Mouse (Mus musculus) forebrain, postnatal 0 days (tissue): Measurements from ENCODE around the gene Bmpr1b. TPM values are rescaled to one million over a fixed set of nuclear protein-coding genes. Genes with fewer than 3 reads are reported as not detected.
"Not testable (repeated sequence)": the region's sequence is repeated elsewhere in the genome, so short reads cannot be mapped to it uniquely, and the experiment has no call there.

Source experiments
- ATAC-seq: fragments of 200-750 bp; cut with Nextera tagmentation; 2 replicates; pipeline ENCODE4 v1.8.0; 2017; ENCODE audit warnings: mild to moderate bottlenecking, moderate library complexity
- DNase-seq: peaks from one replicate; pipeline ENCODE4 v3.0.0-alpha.2; 2015
- H3K27ac ChIP-seq: fragments of 300-500 bp; sonication (generic); 2 replicates; pipeline ENCODE4 v1.5.1; 2014; ENCODE audit warnings: low read depth, mild to moderate bottlenecking, antibody characterized with exemption, low read length, moderate library complexity, mixed read lengths
- H3K27me3 ChIP-seq: fragments of 300-500 bp; sonication (generic); 2 replicates; pipeline ENCODE4 v1.6.1; 2014; ENCODE audit warnings: mild to moderate bottlenecking, low read length, mixed read lengths; ENCODE audit not compliant: insufficient read depth
- H3K36me3 ChIP-seq: fragments of 300-500 bp; sonication (generic); 2 replicates; pipeline ENCODE4 v1.6.1; 2014; ENCODE audit warnings: mild to moderate bottlenecking, moderate library complexity; ENCODE audit not compliant: insufficient read depth
- H3K4me1 ChIP-seq: fragments of 300-500 bp; sonication (generic); 2 replicates; pipeline ENCODE4 v1.6.1; 2014; ENCODE audit warnings: antibody characterized with exemption; ENCODE audit not compliant: insufficient read depth
- H3K4me2 ChIP-seq: fragments of 300-500 bp; sonication (generic); 2 replicates; pipeline ENCODE4 v1.6.1; 2014; ENCODE audit warnings: low read depth, mild to moderate bottlenecking, moderate library complexity
- H3K4me3 ChIP-seq: fragments of 300-500 bp; sonication (generic); 2 replicates; pipeline ENCODE4 v1.5.1; 2014; ENCODE audit warnings: low read depth, low read length, mixed read lengths
- H3K9ac ChIP-seq: fragments of 300-500 bp; sonication (generic); 2 replicates; pipeline ENCODE4 v1.6.1; 2014; ENCODE audit warnings: mild to moderate bottlenecking
- H3K9me3 ChIP-seq: fragments of 300-500 bp; sonication (generic); 2 replicates; pipeline ENCODE4 v1.6.1; 2016; ENCODE audit warnings: low read length
- CTCF ChIP-seq: sonication (generic); IDR thresholded peaks from 2 replicates; pipeline ENCODE4 v1.5.1; 2016; ENCODE audit warnings: antibody characterized with exemption, control low read depth, low read depth
- WGBS: fragments of 180-500 bp; shearing (Covaris S2); extraction: QIAGEN DNeasy Blood & Tissue Kit; methylation state at CpG from one replicate; pipeline ENCODE4 v1.1.7; 2014; 5-methylcytosine and 5-hydroxymethylcytosine counted together
- polyA plus RNA-seq: library from polyadenylated mRNA; unstranded; fragments of >200 nt; fragmentation: Nextera tagmentation; extraction: Ambion mirVana; gene quantifications from 2 replicates; pipeline ENCODE4 v1.2.1, GENCODE M21; 2015
- total RNA-seq: library from RNA; depleted of rRNA; stranded (reverse); fragments of >200 nt; gene quantifications from 2 replicates; pipeline ENCODE4 v1.2.3, GENCODE M21; 2014

Gene Bmpr1b
- total and polyA plus RNA-seq, 2 experiments from 2014 or later = 3.0 to 7.4 TPM

GRCm38 (mm10) chr3:142196142-142196541, 26.9 kb upstream of the Bmpr1b start:
- no peaks in the 10 kb centered on the region for H3K27me3 ChIP-seq
- H3K27ac ChIP-seq = no peak overlapping the region
- no peaks in the 10 kb centered on the region for H3K36me3 ChIP-seq
- H3K9ac ChIP-seq = no peak overlapping the region
- H3K4me2 ChIP-seq = no peak overlapping the region
- H3K9me3 ChIP-seq = no peaks in the 10 kb centered on the region
- H3K4me3 ChIP-seq = no peak overlapping the region
- no peak for ATAC-seq
- DNase-seq = no peak
- WGBS = 89% methylated on average over 8 of the region's 8 CpGs
- H3K4me1 ChIP-seq = no peaks in the 10 kb centered on the region
- TF ChIP-seq CTCF = no peak

DNA sequence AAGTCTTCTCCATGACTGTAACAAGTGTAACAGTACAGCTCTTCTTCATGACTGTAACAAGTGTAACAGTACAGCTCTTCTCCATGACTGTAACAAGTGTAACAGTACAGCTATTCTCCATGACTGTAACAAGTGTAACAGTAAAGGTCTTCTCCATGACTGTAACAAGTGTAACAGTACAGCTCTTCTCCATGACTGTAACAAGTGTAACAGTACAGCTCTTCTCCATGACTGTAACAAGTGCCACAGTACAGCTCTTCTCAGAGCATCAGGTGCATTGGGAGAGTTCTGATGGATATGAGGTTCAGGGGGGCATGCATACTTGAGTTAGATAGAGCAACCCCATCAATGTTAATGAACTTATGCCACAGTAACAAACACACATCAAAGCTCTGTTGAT, 22.4 kb upstream of the Bmpr1b start:
- not testable (repeated sequence) for ATAC-seq, H3K27me3 ChIP-seq, H3K36me3 ChIP-seq, DNase-seq, H3K4me2 ChIP-seq, H3K4me3 ChIP-seq, H3K27ac ChIP-seq, H3K9me3 ChIP-seq, H3K4me1 ChIP-seq, H3K9ac ChIP-seq

GRCm38 (mm10) chr3:142186551-142186950, 17.3 kb upstream of the Bmpr1b start:
- Histone ChIP-seq H3K4me1 (no peaks in the 10 kb centered on the region), H3K9me3 (no peaks in the 10 kb centered on the region), H3K27ac (no peak overlapping the region), H3K4me2 (no peak overlapping the region), H3K4me3 (no peak overlapping the region), H3K36me3 (no peaks in the 10 kb centered on the region), H3K27me3 (no peaks in the 10 kb centered on the region), H3K9ac (no peak overlapping the region)
- 89% methylated on average over 3 of the region's 3 CpGs for whole genome bisulfite sequencing
- no peak for TF ChIP-seq CTCF
- DNase-seq (no peak), ATAC-seq (no peak)

- no peak for TF ChIP-seq CTCF
- Histone ChIP-seq H3K9me3 (no peaks in the 10 kb centered on the region), H3K9ac (no peak overlapping the region), H3K4me1 (0 out of 2 replicates have a peak, but pooled peaks cover 5% of the 10 kb centered on the region), H3K27me3 (no peaks in the 10 kb centered on the region), H3K36me3 (no peaks in the 10 kb centered on the region), H3K4me3 (no peak overlapping the region), H3K4me2 (no peak overlapping the region), H3K27ac (no peak overlapping the region)
- 83% methylated on average over 4 of the region's 4 CpGs for WGBS
- DNase-seq (no peak), ATAC-seq (no peak)
These were observed 4.8 kb upstream of the Bmpr1b start for GRCm38 (mm10) chr3:142173996-142174395.

- Histone ChIP-seq H3K4me3 (peak overlapping the region; percentile 61), H3K4me1 (peaks cover 5% of the 10 kb centered on the region; the same call in 1 of the 2 replicates), H3K9ac (peak overlapping the region; percentile 55), H3K27me3 (peaks cover 5% of the 10 kb centered on the region; the same call in 1 of the 2 replicates), H3K27ac (no peak overlapping the region), H3K9me3 (no peaks in the 10 kb centered on the region), H3K4me2 (peak overlapping the region; percentile 98), H3K36me3 (no peaks in the 10 kb centered on the region)
- WGBS = 8% methylated on average over 9 of the region's 9 CpGs
- DNase-seq = peak; percentile 19
- TF ChIP-seq CTCF = no peak
- ATAC-seq = no peak; the same call in 1 of the 2 replicates
These were observed 868 bp downstream of the Bmpr1b start for GRCm38 (mm10) chr3:142168251-142168862.

GRCm38 (mm10) chr3:142164981-142165380, 4.2 kb downstream of the Bmpr1b start:
- Histone ChIP-seq H3K4me1 (peaks cover 5% of the 10 kb centered on the region; the same call in 1 of the 2 replicates), H3K27ac (no peak overlapping the region), H3K9ac (no peak overlapping the region), H3K4me2 (no peak overlapping the region), H3K4me3 (no peak overlapping the region), H3K36me3 (no peaks in the 10 kb centered on the region), H3K27me3 (peaks cover 5% of the 10 kb centered on the region; the same call in 1 of the 2 replicates), H3K9me3 (no peaks in the 10 kb centered on the region)
- TF ChIP-seq CTCF = no peak
- DNase-seq (no peak), ATAC-seq (no peak)
- WGBS = 57% methylated on average over 9 of the region's 9 CpGs

DNA sequence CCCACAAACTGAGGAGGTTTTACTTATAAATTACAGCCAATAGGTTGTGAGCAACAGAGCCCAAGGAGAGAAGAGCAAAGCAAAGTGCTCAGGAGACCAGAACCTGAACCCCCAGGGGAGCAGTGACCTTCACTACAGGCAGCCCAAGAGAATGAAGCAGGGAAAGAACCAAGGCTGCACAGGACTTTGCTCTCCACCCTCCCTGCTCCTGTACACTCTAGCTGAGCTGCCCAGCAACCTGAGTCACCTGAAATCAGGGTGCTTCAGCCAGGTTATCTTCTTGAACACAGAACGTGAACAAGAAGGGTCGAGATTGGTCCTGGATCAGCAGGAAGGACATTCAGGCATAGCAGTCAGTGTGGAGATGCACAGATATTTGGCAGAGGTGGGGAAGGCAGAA, 5.3 kb downstream of the Bmpr1b start:
- Histone ChIP-seq H3K4me3 (no peak overlapping the region), H3K4me1 (no peaks in the 10 kb centered on the region; the same call in 1 of the 2 replicates), H3K4me2 (no peak overlapping the region), H3K9me3 (no peaks in the 10 kb centered on the region), H3K27me3 (peaks cover 5% of the 10 kb centered on the region; the same call in 1 of the 2 replicates), H3K27ac (no peak overlapping the region), H3K36me3 (no peaks in the 10 kb centered on the region), H3K9ac (no peak overlapping the region)
- WGBS = 87% methylated on average over 2 of the region's 2 CpGs
- TF ChIP-seq CTCF = no peak
- no peak for DNase-seq
- ATAC-seq = no peak
